ENCODE assay signal across 10 mouse cellular contexts in genomic region chr6:15987334-15987733, GRCm38 (mm10).
DNase-seq lines count a peak whose midpoint lies in the region; ATAC-seq lines count a peak whose summit lies in the region.
"Had no signal": no experiment of that assay in that cellular context is flagged by ENCODE, and none has a peak within 500 bp of the region (broad histone marks: within the 10 kb centered on the region; RNA-seq: fewer than 3 reads in every experiment).

No protein-coding gene starts in this region.

- no peak overlapping the region for H3K4me3 ChIP-seq in heart, embryonic 11.5 days (ENCODE audit: low read depth, low read length)
- H3K4me3 ChIP-seq: neural tube, embryonic 13.5 days had no signal

- no peaks in the 10 kb centered on the region for H3K9me3 ChIP-seq in heart, embryonic 11.5 days (replicated peaks; ENCODE audit: control insufficient read depth, low read length)
- H3K9me3 ChIP-seq: neural tube, embryonic 13.5 days had no signal

- ATAC-seq in megakaryocyte-erythroid progenitor cell, adult 5-6 weeks (replicated peaks; ENCODE audit: low FRiP score, low TSS enrichment, poor library complexity, severe bottlenecking) = no peak
- no peak for ATAC-seq in heart, embryonic 11.5 days (replicated peaks; ENCODE audit: insufficient number of reproducible peaks, low FRiP score, low TSS enrichment)

- H3K36me3 ChIP-seq in heart, embryonic 11.5 days (ENCODE audit: control insufficient read depth, insufficient read depth, low read length) = no peaks in the 10 kb centered on the region
- H3K36me3 ChIP-seq: neural tube, embryonic 13.5 days had no signal

- DNase-seq in cerebellum, postnatal 25 days = peak; percentile 11 to 52
- no peak for DNase-seq in cerebellum, adult 9-11 months
- DNase-seq in layer of hippocampus, postnatal 10 days (ENCODE audit: low spot score in 2 of 2) = peak; percentile 3 to 10
- no peak for DNase-seq in layer of hippocampus, adult 8-10 months (ENCODE audit: low spot score in 2 of 2)
- peak; percentile 57 for DNase-seq in brain, adult 2 months (ENCODE audit: low read depth, low spot score)
- peak; percentile 20 for DNase-seq in mesoderm, embryonic 11.5 days (ENCODE audit: low read depth, low spot score)
- DNase-seq: thymus, postnatal 25 days had no signal

- no peak overlapping the region for H3K4me2 ChIP-seq in heart, embryonic 11.5 days
- H3K4me2 ChIP-seq: neural tube, embryonic 13.5 days had no signal

- H3K27ac ChIP-seq in heart, embryonic 11.5 days (ENCODE audit: low read depth, low read length) = no peak overlapping the region
- H3K27ac ChIP-seq: neural tube, embryonic 13.5 days had no signal

- H3K4me1 ChIP-seq in heart, embryonic 11.5 days (ENCODE audit: control insufficient read depth, insufficient read depth, low read length) = no peaks in the 10 kb centered on the region

- H3K27me3 ChIP-seq in heart, embryonic 11.5 days (ENCODE audit: control insufficient read depth, insufficient read depth, low read length) = no peaks in the 10 kb centered on the region
- H3K27me3 ChIP-seq: neural tube, embryonic 13.5 days had no signal

- 46% methylated on average over 5 of the region's 5 CpGs for WGBS in heart, embryonic 11.5 days (ENCODE audit: insufficient replicate concordance)

- no peak overlapping the region for H3K9ac ChIP-seq in heart, embryonic 11.5 days (ENCODE audit: low read depth, low read length)
- H3K9ac ChIP-seq: neural tube, embryonic 13.5 days had no signal

Comparison
In these comparisons a context has a peak if more than half of its experiments do, and no peak if none do; other contexts are left out.
1. DNase-seq: peak in cerebellum, postnatal 25 days (2 of 2), layer of hippocampus, postnatal 10 days (2 of 2), brain, adult 2 months (single experiment) and mesoderm, embryonic 11.5 days (single experiment); none in cerebellum, adult 9-11 months (single experiment) and layer of hippocampus, adult 8-10 months (0 of 2).